Mouse (Mus musculus) brain, embryonic 14.5 days (tissue): ENCODE data around the gene Naaladl2.

Experiments used
- CTCF ChIP-seq: fragments of 200-500 bp; IDR thresholded peaks from 2 replicates; pipeline ENCODE4 v1.5.1; 2012; ENCODE audit warnings: inconsistent platforms, mild to moderate bottlenecking, moderate library complexity, borderline replicate concordance; ENCODE audit not compliant: insufficient read depth, insufficient read length; ENCODE audit errors: extremely low read depth
- POLR2A ChIP-seq: fragments of 200-500 bp; IDR thresholded peaks from 2 replicates; pipeline ENCODE4 v1.6.1; 2012; ENCODE audit warnings: mild to moderate bottlenecking, inconsistent platforms, borderline replicate concordance; ENCODE audit not compliant: poor library complexity, insufficient read depth, insufficient read length, severe bottlenecking; ENCODE audit errors: extremely low read depth

- no peak for TF ChIP-seq POLR2A
- no peak for TF ChIP-seq CTCF
Observed at GRCm38 (mm10) chr3:23962961-23963621, 1181.0 kb downstream of the Naaladl2 start.
